Mouse (Mus musculus) bone marrow, adult 2 months (tissue): ENCODE results near the gene Larp1b. TPM values are rescaled to one million over a fixed set of nuclear protein-coding genes. Genes with fewer than 3 reads are reported as not detected.

Experiments used
- H3K27ac ChIP-seq: fragments of 200-500 bp; 2 replicates; pipeline ENCODE4 v1.5.1; 2012; ENCODE audit warnings: low read depth, mild to moderate bottlenecking, control low read depth, inconsistent platforms, low read length; ENCODE audit not compliant: control insufficient read depth, poor library complexity, insufficient read depth
- H3K4me1 ChIP-seq: fragments of 200-500 bp; 2 replicates; pipeline ENCODE4 v1.6.1; 2011; ENCODE audit warnings: low read length; ENCODE audit not compliant: control insufficient read depth, insufficient read depth
- H3K4me3 ChIP-seq: fragments of 200-500 bp; replicated peaks from 2 replicates; pipeline ENCODE3; 2011; ENCODE audit warnings: mild to moderate bottlenecking, low read depth, low read length, control low read depth; ENCODE audit not compliant: control insufficient read depth
- CTCF ChIP-seq: fragments of 200-500 bp; IDR thresholded peaks from 2 replicates; pipeline ENCODE4 v1.5.1; 2011; ENCODE audit warnings: low read length, control low read depth; ENCODE audit not compliant: control insufficient read depth, insufficient read depth
- POLR2A ChIP-seq: fragments of 200-500 bp; IDR thresholded peaks from 2 replicates; pipeline ENCODE4 v1.6.1; 2011; ENCODE audit warnings: low read depth, mild to moderate bottlenecking, control low read depth, low read length, borderline replicate concordance; ENCODE audit not compliant: control insufficient read depth
- WGBS: fragments of 180-500 bp; shearing (Covaris S2); methylation state at CpG from one replicate; pipeline ENCODE4 v1.1.7; 2018; 5-methylcytosine and 5-hydroxymethylcytosine counted together
- polyA plus RNA-seq: library from polyadenylated mRNA; stranded (reverse); fragments of >200 nt; gene quantifications from 2 replicates; pipeline ENCODE4 v1.2.4, GENCODE M21; 2011; ENCODE audit warnings: low replicate concordance; ENCODE audit not compliant: missing spikeins, insufficient read depth, insufficient read length

Larp1b gene
- polyA plus RNA-seq, 1 experiment, result 28.6 TPM

- no peak overlapping the region for H3K27ac ChIP-seq
- TF ChIP-seq CTCF, result no peak
- TF ChIP-seq POLR2A, result no peak
- no peaks in the 10 kb centered on the region for H3K4me1 ChIP-seq
- 89% methylated on average over 3 of the region's 3 CpGs for WGBS
- H3K4me3 ChIP-seq, result no peak overlapping the region
Observed at GRCm38 (mm10) chr3:41059249-41059648, 109.6 kb downstream of the Larp1b start.

GRCm38 (mm10) chr3:41061831-41062565 lies 112.4 kb downstream of the Larp1b start:
- Histone ChIP-seq H3K27ac (no peak overlapping the region), H3K4me1 (no peaks in the 10 kb centered on the region), H3K4me3 (no peak overlapping the region)
- WGBS, result 41% methylated on average over 3 of the region's 3 CpGs
- no peak for TF ChIP-seq POLR2A
- no peak for TF ChIP-seq CTCF

- Histone ChIP-seq H3K4me1 (no peaks in the 10 kb centered on the region), H3K27ac (no peak overlapping the region), H3K4me3 (no peak overlapping the region)
- WGBS, result 83% methylated on average over 2 of the region's 2 CpGs
- TF ChIP-seq CTCF (no peak), POLR2A (no peak)
Observed at GRCm38 (mm10) chr3:41062758-41063157, 113.1 kb downstream of the Larp1b start.

GRCm38 (mm10) chr3:41065320-41065719 lies 115.7 kb downstream of the Larp1b start:
- WGBS, result 87% methylated on average over 2 of the region's 2 CpGs
- TF ChIP-seq CTCF, result no peak
- TF ChIP-seq POLR2A, result no peak
- H3K4me1 ChIP-seq, result no peaks in the 10 kb centered on the region
- H3K4me3 ChIP-seq, result no peak overlapping the region
- no peak overlapping the region for H3K27ac ChIP-seq

GRCm38 (mm10) chr3:41070519-41070918 lies 120.9 kb downstream of the Larp1b start:
- H3K4me1 ChIP-seq, result no peaks in the 10 kb centered on the region
- H3K27ac ChIP-seq, result no peak overlapping the region
- TF ChIP-seq CTCF (0 out of 2 replicates have a peak, but pooled peaks have one; percentile 9), POLR2A (no peak)
- 78% methylated on average over 2 of the region's 2 CpGs for WGBS
- H3K4me3 ChIP-seq, result no peak overlapping the region

GRCm38 (mm10) chr3:41075376-41075775 lies 125.7 kb downstream of the Larp1b start:
- WGBS, result 92% methylated on average over 8 of the region's 8 CpGs
- Histone ChIP-seq H3K4me1 (no peaks in the 10 kb centered on the region), H3K4me3 (no peak overlapping the region), H3K27ac (no peak overlapping the region)
- TF ChIP-seq CTCF (no peak), POLR2A (no peak)

- H3K4me3 ChIP-seq, result no peak overlapping the region
- 84% methylated on average over 2 of the region's 2 CpGs for WGBS
- H3K4me1 ChIP-seq, result no peaks in the 10 kb centered on the region
- H3K27ac ChIP-seq, result no peak overlapping the region
- TF ChIP-seq POLR2A, result no peak
- no peak for TF ChIP-seq CTCF
Observed at GRCm38 (mm10) chr3:41078673-41079072, 129.0 kb downstream of the Larp1b start.

GRCm38 (mm10) chr3:41080724-41081123 lies 131.1 kb downstream of the Larp1b start:
- no peaks in the 10 kb centered on the region for H3K4me1 ChIP-seq
- H3K4me3 ChIP-seq, result no peak overlapping the region
- no peak overlapping the region for H3K27ac ChIP-seq
- WGBS, result 60% methylated on average over 3 of the region's 3 CpGs
- TF ChIP-seq CTCF (no peak), POLR2A (no peak)
